Mouse (Mus musculus): Measurements from ENCODE around the gene Hmg20a. TPM values are rescaled to one million over a fixed set of nuclear protein-coding genes. Genes with fewer than 3 reads are reported as not detected.
A peak's percentile ranks its signal among the peaks of the same experiment; 100 is the strongest.
"Not testable (repeated sequence)": the region's sequence is repeated elsewhere in the genome, so short reads cannot be mapped to it uniquely, and the experiment has no call there.

Hmg20a gene
- total RNA-seq (2022): 10 to 100 TPM; 16.8 to 19.9 (median 18.3) TPM

GRCm38 (mm10) chr9:56417948-56418737 is at the start of gene Hmg20a, which contains the start of gene Peak1:
Gene Hmg20a, plus strand, starts transcription at chr9:56418609.
Gene Peak1, minus strand, starts transcription at chr9:56418067.
- DNase-seq (ENCODE audit: low spot score): peak; percentile 100

GRCm38 (mm10) chr9:56368814-56369213 is 49.6 kb upstream of the Hmg20a start:
- DNase-seq (ENCODE audit: low spot score): no peak

GRCm38 (mm10) chr9:56370710-56371109 is 47.7 kb upstream of the Hmg20a start:
- no peak for DNase-seq (ENCODE audit: low spot score)

GRCm38 (mm10) chr9:56374401-56374800 is 44.0 kb upstream of the Hmg20a start:
- DNase-seq (ENCODE audit: low spot score): peak; percentile 65

- DNase-seq (ENCODE audit: low spot score): no peak
Observed at GRCm38 (mm10) chr9:56382786-56383185, 35.6 kb upstream of the Hmg20a start.

GRCm38 (mm10) chr9:56392857-56393256 is 25.6 kb upstream of the Hmg20a start:
- no peak for DNase-seq (ENCODE audit: low spot score)

GRCm38 (mm10) chr9:56396306-56396705 is 22.1 kb upstream of the Hmg20a start:
- no peak for DNase-seq (ENCODE audit: low spot score)

- no peak for DNase-seq (ENCODE audit: low spot score)
Observed at GRCm38 (mm10) chr9:56404619-56405018, 13.8 kb upstream of the Hmg20a start.

GRCm38 (mm10) chr9:56409928-56410327 is 8.5 kb upstream of the Hmg20a start:
- DNase-seq (ENCODE audit: low spot score): no peak

- no peak for DNase-seq (ENCODE audit: low spot score)
Observed at GRCm38 (mm10) chr9:56412716-56413115, 5.7 kb upstream of the Hmg20a start.

- no peak for DNase-seq (ENCODE audit: low spot score)
Observed at GRCm38 (mm10) chr9:56414322-56414721, 4.1 kb upstream of the Hmg20a start.

- no peak for DNase-seq (ENCODE audit: low spot score)
Observed at GRCm38 (mm10) chr9:56415393-56415792, 3.0 kb upstream of the Hmg20a start.

- DNase-seq (ENCODE audit: low spot score): no peak
Observed at GRCm38 (mm10) chr9:56415935-56416607, 2.3 kb upstream of the Hmg20a start.

- peak; percentile 89 for DNase-seq (ENCODE audit: low spot score)
Observed at GRCm38 (mm10) chr9:56417415-56417947, 928 bp upstream of the Hmg20a start.

GRCm38 (mm10) chr9:56418738-56419239 is 380 bp downstream of the Hmg20a start:
- DNase-seq (ENCODE audit: low spot score): no peak

GRCm38 (mm10) chr9:56420236-56420635 is 1.8 kb downstream of the Hmg20a start:
- no peak for DNase-seq (ENCODE audit: low spot score)

- no peak for DNase-seq (ENCODE audit: low spot score)
Observed at GRCm38 (mm10) chr9:56420892-56421601, 2.6 kb downstream of the Hmg20a start.

- no peak for DNase-seq (ENCODE audit: low spot score)
Observed at GRCm38 (mm10) chr9:56421991-56422390, 3.6 kb downstream of the Hmg20a start.

- DNase-seq (ENCODE audit: low spot score): no peak
Observed at GRCm38 (mm10) chr9:56424861-56425260, 6.5 kb downstream of the Hmg20a start.

GRCm38 (mm10) chr9:56435821-56436526 is 17.6 kb downstream of the Hmg20a start:
- no peak for DNase-seq (ENCODE audit: low spot score)

GRCm38 (mm10) chr9:56437300-56437892 is 19.0 kb downstream of the Hmg20a start:
- not testable (repeated sequence) for DNase-seq (ENCODE audit: low spot score)
